Mouse (Mus musculus): ENCODE measurements at regions not wholly inside any gene's neighbourhood (a gene's known extent, or its start where the extent isn't known, plus 50 kb on each side); places are given as distances from the start of the nearest gene placed in this dataset.

DNA sequence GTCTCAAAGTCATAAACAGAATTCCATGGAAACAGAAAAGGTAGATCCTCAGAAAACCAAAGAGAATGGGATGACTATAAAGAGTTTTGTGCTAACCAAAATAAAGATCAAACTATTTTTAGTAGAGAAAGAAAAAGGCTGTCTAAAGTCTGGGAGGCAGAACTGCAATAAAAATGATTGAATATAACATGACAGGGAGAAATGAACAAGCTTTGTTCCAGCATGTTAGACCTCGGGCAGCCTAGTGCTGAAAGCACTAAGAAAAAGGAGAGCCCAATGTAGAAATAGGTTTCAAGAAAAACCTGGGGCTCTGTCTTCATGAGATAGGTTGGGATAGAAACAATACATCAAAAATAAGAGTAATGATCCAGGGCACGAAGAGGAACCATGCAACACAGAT lies 135.4 kb upstream of the Pcdh7 start:
- TF ChIP-seq CTCF (IDR thresholded peaks at IDR 0.05): no peak
- intact Hi-C loops (cut with DNase I): no loop called here
- H3K4me3 ChIP-seq: no peak overlapping the region
- no peak overlapping the region for H3K27ac ChIP-seq
- DNase-seq: no peak

DNA sequence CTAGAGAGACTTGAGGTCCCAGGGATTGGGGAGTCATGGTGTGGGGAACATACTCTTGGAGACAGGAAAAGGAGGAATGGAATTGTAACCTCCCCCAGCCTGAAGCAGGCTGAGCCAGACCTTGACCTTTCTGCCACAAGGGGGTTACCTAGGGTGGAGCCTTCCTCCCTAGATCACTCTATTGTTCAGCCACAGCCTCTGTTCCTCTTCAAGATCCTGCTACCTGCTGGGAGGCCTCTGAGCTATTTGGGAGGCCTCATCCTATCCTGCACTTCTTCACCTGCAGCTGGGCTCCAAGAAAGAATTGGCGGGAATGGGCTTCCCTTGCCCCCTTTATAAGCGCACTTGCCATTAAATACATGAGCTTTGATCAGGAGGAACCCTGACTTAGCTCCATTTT lies 130.8 kb upstream of the Pcdh7 start:
- intact Hi-C loops (cut with DNase I): no loop called here
- Histone ChIP-seq H3K4me3 (no peak overlapping the region), H3K27ac (no peak overlapping the region)
- no peak for TF ChIP-seq CTCF (IDR thresholded peaks at IDR 0.05)
- DNase-seq: no peak

DNA sequence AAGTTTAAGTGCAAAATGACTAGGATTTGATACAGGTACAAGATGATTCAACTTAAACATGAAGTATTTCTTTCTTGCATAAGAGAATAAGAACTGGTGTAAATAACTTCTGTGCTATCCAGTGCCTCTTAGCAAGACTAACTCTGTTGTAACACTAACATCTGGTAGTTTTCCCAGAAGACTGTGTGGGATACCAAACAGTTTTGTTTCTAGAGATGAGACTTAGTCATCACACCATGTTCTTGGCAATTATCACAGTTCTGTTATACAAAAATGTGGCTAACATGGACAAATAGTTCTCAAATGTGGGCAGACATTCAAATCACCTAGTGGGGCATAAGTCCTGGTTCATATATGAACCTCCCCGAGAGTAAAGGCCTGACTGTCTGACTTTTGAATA lies 121.8 kb upstream of the Pcdh7 start:
- peak overlapping the region; percentile 56 for H3K27ac ChIP-seq
- no peak for TF ChIP-seq CTCF (IDR thresholded peaks at IDR 0.05)
- intact Hi-C loops (cut with DNase I): no loop called here
- no peak overlapping the region for H3K4me3 ChIP-seq
- no peak for DNase-seq

DNA sequence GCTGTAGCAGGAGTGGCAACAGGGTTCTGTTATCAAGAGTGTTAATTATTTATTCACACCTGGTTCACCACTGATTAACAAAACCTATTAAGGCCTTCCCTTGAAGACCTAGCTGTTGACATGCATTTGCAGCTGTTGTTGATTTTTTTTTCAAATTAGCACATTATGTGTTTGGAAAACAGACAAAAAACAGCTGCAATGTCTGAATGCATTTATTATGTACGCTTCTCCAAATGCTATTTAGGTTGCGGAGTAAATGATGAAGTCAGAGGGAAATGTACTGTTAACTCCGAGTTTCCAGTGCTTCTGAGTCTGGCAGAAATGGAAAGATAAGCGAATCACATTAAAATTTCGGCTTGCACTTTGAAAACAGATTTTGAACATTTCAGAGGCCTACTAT lies 120.7 kb upstream of the Pcdh7 start:
- H3K27ac ChIP-seq: no peak overlapping the region
- H3K4me3 ChIP-seq: no peak overlapping the region
- TF ChIP-seq CTCF (IDR thresholded peaks at IDR 0.05): no peak
- intact Hi-C loops (cut with DNase I): no loop called here
- DNase-seq: no peak

DNA sequence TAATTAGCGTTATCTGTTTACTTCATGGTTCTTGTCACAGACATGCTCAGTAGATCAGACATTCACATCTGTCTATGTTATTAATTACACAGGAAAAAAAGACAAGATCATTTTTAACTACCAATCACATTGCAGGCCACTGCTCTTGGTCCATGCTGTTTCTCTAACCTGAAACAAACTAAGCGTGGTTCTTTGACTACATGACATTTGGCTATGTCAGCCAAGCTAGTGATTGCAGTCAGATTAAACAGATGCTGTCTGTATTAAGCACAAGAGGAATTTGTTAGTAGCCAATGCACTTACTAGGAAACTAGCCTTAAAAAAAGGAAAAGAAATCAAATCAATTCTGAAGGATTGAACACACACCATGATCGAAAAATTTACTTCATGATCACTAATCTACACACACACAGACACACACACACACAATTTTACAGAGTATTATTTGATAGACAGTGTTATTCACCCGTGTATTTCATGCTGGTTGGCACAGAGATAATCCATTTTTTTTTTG lies 119.5 kb upstream of the Pcdh7 start:
- intact Hi-C loops (cut with DNase I): no loop called here
- TF ChIP-seq CTCF (IDR thresholded peaks at IDR 0.05): no peak
- Histone ChIP-seq H3K27ac (no peak overlapping the region), H3K4me3 (no peak overlapping the region)
- no peak for DNase-seq

Data from gastrocnemius, adult 2 months (tissue).